Mouse (Mus musculus) heart, adult 11 months (tissue): ENCODE results near the gene Neurl3.

ENCODE experiments used
- DNase-seq: peaks from one replicate; pipeline ENCODE4 v3.0.0; 2022

The Neurl3 gene

GRCm38 (mm10) chr1:36296466-36297149, 22.1 kb upstream of the Neurl3 start:
- peak; percentile 79 for DNase-seq

DNA sequence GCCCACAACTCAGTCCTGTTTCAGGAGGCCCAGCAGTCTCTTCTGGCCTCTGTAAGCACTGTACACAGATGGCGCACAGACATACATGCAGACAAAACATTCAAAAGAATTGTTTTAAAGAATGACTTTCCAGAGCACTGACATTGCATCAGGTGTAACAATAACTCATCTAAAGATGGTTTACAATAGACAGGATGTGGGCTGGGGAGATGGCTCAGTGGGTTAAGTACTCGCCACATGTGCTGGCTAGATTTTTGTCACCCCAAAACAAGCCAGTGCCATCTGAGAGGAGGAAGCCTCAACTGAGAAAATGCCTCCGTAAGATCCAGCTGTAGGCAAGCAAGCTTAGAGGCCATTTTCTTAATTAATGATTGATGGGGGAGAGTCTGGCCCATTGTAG, 19.9 kb upstream of the Neurl3 start:
- no peak for DNase-seq

DNA sequence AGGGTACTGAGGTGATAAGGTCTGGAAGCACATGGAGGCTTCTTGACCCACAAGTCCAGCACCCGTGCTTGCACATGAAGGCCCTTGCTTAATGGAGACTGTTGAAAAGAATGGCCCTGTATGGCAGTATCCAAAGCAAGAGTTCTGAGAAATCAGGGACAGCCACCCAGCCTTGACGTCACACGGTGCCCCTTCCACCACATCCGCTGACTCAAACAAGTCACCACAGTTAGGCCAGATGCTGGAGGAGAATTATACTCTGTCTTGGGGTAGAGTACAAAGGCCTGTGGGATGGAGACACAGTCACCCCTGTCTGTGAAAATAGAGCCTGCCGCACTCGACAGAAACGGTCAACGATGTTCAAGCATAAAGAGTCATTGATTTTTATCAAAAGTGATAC, 19.0 kb upstream of the Neurl3 start:
- DNase-seq = no peak

DNA sequence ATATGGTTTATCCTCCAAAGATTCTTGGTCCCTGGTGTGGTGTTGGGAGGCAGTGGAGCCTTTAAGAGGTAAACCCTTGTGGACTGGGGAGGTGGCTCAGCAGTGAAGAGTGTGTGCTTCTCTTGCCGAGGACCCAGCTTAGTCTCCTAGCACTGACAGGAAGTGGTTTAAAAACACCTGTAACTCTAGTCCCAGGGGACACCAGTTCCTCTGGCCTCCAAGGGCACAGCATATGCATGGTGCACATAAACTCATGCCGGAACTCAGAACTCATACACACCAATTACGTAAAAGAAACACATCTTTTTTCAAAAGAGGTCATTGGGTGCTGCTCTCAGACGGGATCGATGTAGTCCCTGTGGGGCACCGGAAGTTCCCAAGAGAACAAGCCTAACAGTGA, 7.4 kb upstream of the Neurl3 start:
- peak; percentile 88 for DNase-seq

DNA sequence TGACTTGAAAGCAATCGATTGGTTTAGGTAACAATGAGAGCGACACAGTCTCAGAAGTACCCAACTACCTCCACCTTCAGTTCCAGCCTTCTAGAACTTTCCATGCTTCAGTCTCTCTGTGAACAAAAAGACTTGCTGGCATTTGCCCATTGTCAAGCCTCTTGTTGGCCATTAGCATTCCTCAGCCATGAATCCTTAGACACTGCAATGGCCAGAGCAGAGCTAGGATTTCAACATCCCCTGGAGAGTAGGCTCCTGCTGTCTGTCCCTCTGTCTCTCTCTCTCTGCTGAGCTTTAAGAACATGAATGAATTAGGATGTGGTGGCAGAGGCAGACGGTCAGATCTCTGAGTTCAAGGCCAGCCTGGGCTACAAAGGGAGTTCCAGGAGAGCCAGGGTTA, 6.5 kb upstream of the Neurl3 start:
- no peak for DNase-seq

- DNase-seq = peak; percentile 95
Observed at GRCm38 (mm10) chr1:36279202-36279601, 4.7 kb upstream of the Neurl3 start.

DNA sequence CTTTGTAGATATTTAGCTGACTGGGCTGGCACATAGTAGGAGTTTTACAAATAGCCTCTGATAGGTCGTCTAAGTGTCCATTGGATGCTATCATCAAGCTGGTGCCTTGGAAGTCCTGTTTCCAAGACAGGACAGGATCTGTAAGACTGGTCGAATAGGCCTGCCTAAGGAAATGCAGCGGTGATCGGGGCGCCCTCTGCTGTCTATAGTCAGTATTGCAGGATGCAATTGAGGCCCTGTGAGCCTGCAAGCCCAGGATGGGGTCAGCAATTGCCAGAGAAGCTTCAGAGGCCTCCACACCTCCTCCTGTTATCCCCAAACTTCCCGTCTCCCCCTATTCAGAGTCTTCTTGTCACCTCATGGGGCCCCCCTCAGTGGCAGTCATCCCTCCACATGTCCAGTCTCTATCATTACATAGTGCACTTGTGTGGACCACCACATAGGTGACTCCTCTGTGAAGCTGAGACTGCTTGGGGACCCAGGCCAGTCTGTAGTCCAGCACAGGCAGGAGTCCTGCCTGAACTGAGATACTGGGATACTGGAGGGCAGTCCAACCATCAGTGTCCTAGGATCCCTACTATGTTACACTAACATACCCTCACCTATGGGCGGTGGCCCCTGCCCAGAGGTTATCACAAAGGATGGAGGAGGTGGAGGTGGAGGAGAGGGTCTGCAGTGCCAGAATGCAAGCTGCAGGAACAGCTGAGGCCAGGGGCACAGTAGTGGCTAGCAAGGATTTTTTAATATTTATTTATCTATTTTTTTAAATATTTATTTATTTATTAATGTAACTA, 3.0 kb upstream of the Neurl3 start:
- peak; percentile 98 for DNase-seq

GRCm38 (mm10) chr1:36275635-36276389, 1.3 kb upstream of the Neurl3 start:
- no peak for DNase-seq

DNA sequence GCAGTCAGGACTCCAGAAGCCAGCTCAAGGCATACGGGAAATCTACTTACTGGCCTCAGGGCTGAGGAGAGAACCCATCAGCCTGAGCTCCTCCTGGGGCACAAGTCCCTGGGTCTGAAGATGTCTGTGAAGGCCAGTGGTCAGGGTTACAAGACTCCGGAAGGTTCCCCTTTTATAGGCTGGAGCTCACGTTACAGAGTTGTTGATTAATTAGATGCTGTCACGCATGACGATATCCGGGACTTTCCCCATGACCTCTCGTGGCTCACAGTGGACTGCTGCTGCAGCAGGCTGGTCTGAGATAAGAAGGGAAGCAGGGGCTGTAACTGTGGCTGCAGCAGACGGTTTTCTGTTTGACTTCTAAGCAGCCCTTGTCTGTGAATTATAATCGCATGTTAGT, 1.2 kb downstream of the Neurl3 start:
- DNase-seq = peak; percentile 98

- peak; percentile 97 for DNase-seq
Observed at GRCm38 (mm10) chr1:36272546-36272945, 1.9 kb downstream of the Neurl3 start.

GRCm38 (mm10) chr1:36271516-36272230, 2.8 kb downstream of the Neurl3 start:
- DNase-seq = peak; percentile 90

DNA sequence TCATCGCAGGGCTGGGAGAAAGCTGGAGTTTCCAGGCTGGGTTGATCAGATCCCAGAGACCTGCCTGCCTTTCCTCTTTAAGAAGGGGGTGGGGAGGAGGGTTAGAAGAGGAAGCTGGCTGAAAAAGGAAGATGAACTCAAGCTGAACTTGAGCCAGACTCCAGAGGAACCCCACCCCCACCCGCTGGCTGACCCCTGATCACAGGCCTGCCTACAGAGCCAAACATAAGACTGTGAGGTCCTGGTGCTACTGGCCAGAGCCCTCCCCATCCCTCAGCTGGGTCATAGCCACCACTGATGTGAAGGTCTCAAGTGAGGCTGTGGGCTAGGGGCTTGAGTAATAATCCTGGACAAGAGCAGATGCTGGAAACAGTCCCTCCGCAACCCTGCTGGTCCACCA, 3.8 kb downstream of the Neurl3 start:
- peak; percentile 98 for DNase-seq

- DNase-seq = no peak
Observed at GRCm38 (mm10) chr1:36269121-36269795, 5.2 kb downstream of the Neurl3 start.

- no peak for DNase-seq
Observed at GRCm38 (mm10) chr1:36267595-36267994, 6.9 kb downstream of the Neurl3 start.

DNA sequence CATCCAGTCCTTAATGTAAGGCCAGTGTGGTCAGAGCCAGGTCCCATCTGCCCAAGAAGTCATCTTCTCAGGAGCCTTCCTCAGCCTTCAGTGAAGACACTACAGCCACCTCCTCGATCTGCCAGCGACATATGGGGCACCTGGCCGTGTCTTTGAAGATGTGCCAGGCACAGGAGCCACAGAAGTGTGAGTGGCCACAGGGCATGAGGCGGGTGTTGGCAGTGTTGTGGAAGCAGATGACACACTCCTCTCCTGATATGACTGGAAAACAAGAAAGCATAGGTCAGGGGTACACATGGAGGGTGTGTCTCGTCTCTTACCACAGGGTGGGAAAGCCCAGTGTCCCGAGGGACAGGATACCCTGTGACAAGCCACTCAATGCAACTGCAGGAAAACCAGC, 8.2 kb downstream of the Neurl3 start:
- DNase-seq = no peak

- peak; percentile 98 for DNase-seq
Observed at GRCm38 (mm10) chr1:36263833-36264488, 10.5 kb downstream of the Neurl3 start.

DNA sequence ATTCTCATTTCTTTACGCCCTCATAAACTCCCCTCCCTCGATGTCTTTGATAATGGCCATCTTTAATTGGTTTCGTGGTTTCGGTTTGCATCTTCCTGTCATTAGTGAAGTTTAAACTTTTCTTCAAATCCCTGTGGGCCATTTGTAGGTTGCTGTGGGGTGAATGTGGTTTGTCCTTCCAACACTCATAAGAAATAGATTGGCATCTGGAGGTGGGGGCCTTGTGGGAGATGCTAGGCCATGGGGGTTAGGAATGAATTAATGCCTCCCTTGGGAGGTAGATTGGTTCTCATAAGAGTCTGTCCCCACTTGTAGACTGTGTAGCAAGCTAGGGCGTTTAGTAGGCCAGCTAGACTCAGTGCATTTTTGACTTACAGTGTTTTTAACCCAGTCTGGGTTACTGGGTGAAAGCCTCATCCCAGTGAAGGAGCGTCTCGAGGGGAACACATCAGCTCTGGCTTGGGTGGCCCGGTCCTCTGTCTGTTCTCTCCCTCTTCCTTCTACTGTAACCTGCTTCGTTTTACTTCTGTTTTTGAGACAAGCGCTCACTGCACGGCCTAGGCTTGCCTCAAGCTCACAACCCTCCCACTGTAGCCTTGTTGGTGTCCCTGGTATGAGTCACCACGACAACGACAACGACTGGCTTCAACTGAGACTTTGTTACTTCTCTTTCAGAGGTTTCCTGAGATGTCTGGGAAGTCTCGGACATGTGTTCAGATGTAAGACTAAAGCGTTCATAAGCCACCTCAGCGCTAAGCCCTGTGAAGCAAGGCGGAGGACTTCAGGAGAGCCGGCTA, 12.6 kb downstream of the Neurl3 start:
- peak; percentile 97 for DNase-seq

GRCm38 (mm10) chr1:36260418-36260817, 14.1 kb downstream of the Neurl3 start:
- peak; percentile 70 for DNase-seq

DNA sequence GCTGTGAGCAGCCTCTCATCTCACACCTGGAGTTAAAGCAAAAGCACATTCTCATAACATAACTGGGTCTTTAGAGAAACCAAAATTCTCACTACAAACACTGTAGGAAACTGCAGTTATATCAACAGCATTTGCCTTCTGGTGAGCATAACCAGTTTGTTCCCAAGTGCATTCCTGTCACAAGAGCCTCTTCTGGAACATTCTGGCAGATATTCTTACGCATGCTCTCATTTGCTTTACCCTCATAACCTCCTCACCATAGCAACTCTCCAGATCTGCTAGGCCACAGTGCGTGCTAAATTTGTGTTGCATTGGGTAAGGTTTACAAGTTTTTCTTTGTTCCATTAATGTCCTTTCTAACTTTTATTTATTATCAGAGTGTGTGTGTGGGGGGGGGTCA, 15.2 kb downstream of the Neurl3 start:
- DNase-seq = no peak

GRCm38 (mm10) chr1:36258631-36259030, 15.8 kb downstream of the Neurl3 start:
- no peak for DNase-seq

- peak; percentile 68 for DNase-seq
Observed at GRCm38 (mm10) chr1:36257276-36257675, 17.2 kb downstream of the Neurl3 start.
